Mouse (Mus musculus): ENCODE results near the gene Gm428. TPM values are rescaled to one million over a fixed set of nuclear protein-coding genes. Genes with fewer than 3 reads are reported as not detected.
"Not testable (repeated sequence)": the region's sequence is repeated elsewhere in the genome, so short reads cannot be mapped to it uniquely, and the experiment has no call there.

The Gm428 gene
- not detected in 2 replicates for polyA plus RNA-seq (2014; fragmentation: Nextera tagmentation; extraction: Ambion mirVana)

DNA sequence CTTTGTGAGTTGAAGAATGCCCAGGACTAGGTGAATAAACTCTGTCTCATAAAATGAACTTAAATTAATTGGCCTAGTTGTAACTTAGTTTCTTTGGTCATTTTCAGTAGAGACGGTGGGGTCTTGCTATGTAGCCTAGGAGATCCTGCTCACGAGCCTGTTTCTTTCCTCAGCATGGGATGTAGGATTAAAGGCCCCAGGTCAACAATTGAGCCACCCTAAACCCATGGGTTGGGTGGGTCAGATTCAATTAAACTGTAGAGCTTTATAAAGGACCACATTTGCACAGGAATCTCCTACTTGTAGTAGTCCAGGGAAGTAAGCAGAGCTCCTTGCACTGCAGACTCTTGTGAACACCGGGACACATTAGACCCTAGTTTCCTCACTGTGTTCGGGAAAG lies at the start of gene Gm428:
Gene Gm428, plus strand, starts transcription at position 301 of the 400 bp plus-strand sequence.
- not testable (repeated sequence) for H3K9me3 ChIP-seq (ENCODE audit: control insufficient read depth, low read depth, low read length); H3K9ac ChIP-seq (replicated peaks; ENCODE audit: low read depth, low read length); H3K27me3 ChIP-seq (ENCODE audit: control insufficient read depth, insufficient read depth, low read length); H3K4me2 ChIP-seq (replicated peaks; ENCODE audit: low read depth, low read length); H3K4me3 ChIP-seq (ENCODE audit: low read depth, low read length); H3K4me1 ChIP-seq (ENCODE audit: control insufficient read depth, insufficient read depth, low read length); H3K27ac ChIP-seq (ENCODE audit: low read length); ATAC-seq (ENCODE audit: insufficient number of reproducible peaks, insufficient read depth, low FRiP score, low read depth); H3K36me3 ChIP-seq (ENCODE audit: control insufficient read depth, insufficient read depth, low read length)
- WGBS = no CpG with 5 or more reads among the region's 4 CpGs

DNA sequence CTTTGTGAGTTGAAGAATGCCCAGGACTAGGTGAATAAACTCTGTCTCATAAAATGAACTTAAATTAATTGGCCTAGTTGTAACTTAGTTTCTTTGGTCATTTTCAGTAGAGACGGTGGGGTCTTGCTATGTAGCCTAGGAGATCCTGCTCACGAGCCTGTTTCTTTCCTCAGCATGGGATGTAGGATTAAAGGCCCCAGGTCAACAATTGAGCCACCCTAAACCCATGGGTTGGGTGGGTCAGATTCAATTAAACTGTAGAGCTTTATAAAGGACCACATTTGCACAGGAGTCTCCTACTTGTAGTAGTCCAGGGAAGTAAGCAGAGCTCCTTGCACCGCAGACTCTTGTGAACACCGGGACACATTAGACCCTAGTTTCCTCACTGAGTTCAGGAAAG lies 45.5 kb upstream of the Gm428 start, which contains the start of gene Gm11236:
Gene Gm11236, plus strand, starts transcription at position 301 of the 400 bp plus-strand sequence.
- H3K4me1 ChIP-seq (ENCODE audit: control insufficient read depth, insufficient read depth, low read length); ATAC-seq (ENCODE audit: insufficient number of reproducible peaks, insufficient read depth, low FRiP score, low read depth); H3K9ac ChIP-seq (replicated peaks; ENCODE audit: low read depth, low read length); H3K4me3 ChIP-seq (ENCODE audit: low read depth, low read length); H3K4me2 ChIP-seq (replicated peaks; ENCODE audit: low read depth, low read length); H3K9me3 ChIP-seq (ENCODE audit: control insufficient read depth, low read depth, low read length); H3K27ac ChIP-seq (ENCODE audit: low read length); H3K27me3 ChIP-seq (ENCODE audit: control insufficient read depth, insufficient read depth, low read length); H3K36me3 ChIP-seq (ENCODE audit: control insufficient read depth, insufficient read depth, low read length): not testable (repeated sequence)
- no CpG with 5 or more reads among the region's 4 CpGs for WGBS

DNA sequence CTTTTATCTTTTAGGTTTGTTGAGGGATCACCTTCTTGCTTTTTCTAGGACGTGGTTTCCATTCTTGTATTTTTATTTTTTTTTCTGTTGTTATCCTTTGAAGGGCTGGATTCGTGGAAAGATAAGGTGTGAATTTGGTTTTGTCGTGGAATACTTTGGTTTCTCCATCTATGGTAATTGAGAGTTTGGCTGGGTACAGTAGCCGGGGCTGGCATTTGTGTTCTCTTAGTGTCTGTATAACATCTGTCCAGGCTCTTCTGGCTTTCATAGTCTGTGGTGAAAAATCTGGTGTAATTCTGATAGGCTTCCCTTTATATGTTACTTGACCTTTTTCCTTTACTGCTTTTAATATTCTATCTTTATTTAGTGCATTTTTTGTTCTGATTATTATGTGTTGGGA lies 21.5 kb upstream of the Gm428 start:
- H3K4me3 ChIP-seq (ENCODE audit: low read depth, low read length); H3K27ac ChIP-seq (ENCODE audit: low read length); H3K4me2 ChIP-seq (replicated peaks; ENCODE audit: low read depth, low read length); H3K27me3 ChIP-seq (ENCODE audit: control insufficient read depth, insufficient read depth, low read length); H3K4me1 ChIP-seq (ENCODE audit: control insufficient read depth, insufficient read depth, low read length); ATAC-seq (ENCODE audit: insufficient number of reproducible peaks, insufficient read depth, low FRiP score, low read depth); H3K9ac ChIP-seq (replicated peaks; ENCODE audit: low read depth, low read length); H3K9me3 ChIP-seq (ENCODE audit: control insufficient read depth, low read depth, low read length); H3K36me3 ChIP-seq (ENCODE audit: control insufficient read depth, insufficient read depth, low read length): not testable (repeated sequence)
- WGBS = 82% methylated on average over 4 of the region's 4 CpGs

DNA sequence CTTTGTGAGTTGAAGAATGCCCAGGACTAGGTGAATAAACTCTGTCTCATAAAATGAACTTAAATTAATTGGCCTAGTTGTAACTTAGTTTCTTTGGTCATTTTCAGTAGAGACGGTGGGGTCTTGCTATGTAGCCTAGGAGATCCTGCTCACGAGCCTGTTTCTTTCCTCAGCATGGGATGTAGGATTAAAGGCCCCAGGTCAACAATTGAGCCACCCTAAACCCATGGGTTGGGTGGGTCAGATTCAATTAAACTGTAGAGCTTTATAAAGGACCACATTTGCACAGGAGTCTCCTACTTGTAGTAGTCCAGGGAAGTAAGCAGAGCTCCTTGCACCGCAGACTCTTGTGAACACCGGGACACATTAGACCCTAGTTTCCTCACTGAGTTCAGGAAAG lies 15.3 kb upstream of the Gm428 start, which contains the start of gene Gm11239:
Gene Gm11239, plus strand, starts transcription at position 301 of the 400 bp plus-strand sequence.
- not testable (repeated sequence) for H3K4me2 ChIP-seq (replicated peaks; ENCODE audit: low read depth, low read length); H3K36me3 ChIP-seq (ENCODE audit: control insufficient read depth, insufficient read depth, low read length); H3K9ac ChIP-seq (replicated peaks; ENCODE audit: low read depth, low read length); ATAC-seq (ENCODE audit: insufficient number of reproducible peaks, insufficient read depth, low FRiP score, low read depth); H3K27me3 ChIP-seq (ENCODE audit: control insufficient read depth, insufficient read depth, low read length); H3K27ac ChIP-seq (ENCODE audit: low read length); H3K4me3 ChIP-seq (ENCODE audit: low read depth, low read length); H3K4me1 ChIP-seq (ENCODE audit: control insufficient read depth, insufficient read depth, low read length); H3K9me3 ChIP-seq (ENCODE audit: control insufficient read depth, low read depth, low read length)
- no CpG with 5 or more reads among the region's 4 CpGs for WGBS

DNA sequence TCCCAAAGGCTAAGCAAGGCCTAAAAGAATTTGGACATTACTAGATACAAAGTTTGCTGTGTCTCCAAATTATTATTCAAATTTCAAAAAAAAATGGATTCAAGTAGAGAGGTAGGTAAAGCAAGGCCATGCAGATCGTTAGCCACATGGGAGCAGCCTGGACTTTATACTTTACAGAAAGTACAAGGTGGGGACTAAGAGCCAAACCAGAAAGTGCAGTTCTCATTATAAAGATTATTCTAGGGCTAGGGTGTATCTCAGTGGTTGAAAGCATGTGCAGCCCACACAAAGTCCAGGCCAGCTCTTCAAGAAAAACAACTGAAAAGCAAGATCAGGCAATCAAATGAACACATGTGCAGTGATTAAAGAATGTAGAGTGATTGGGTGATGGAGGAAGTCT lies 35.4 kb downstream of the Gm428 start:
- Histone ChIP-seq H3K4me2 (replicated peaks; ENCODE audit: low read depth, low read length) (no peak overlapping the region), H3K4me3 (ENCODE audit: low read depth, low read length) (no peak overlapping the region)
- 79% methylated on average over 1 of the region's 1 CpGs for WGBS

DNA sequence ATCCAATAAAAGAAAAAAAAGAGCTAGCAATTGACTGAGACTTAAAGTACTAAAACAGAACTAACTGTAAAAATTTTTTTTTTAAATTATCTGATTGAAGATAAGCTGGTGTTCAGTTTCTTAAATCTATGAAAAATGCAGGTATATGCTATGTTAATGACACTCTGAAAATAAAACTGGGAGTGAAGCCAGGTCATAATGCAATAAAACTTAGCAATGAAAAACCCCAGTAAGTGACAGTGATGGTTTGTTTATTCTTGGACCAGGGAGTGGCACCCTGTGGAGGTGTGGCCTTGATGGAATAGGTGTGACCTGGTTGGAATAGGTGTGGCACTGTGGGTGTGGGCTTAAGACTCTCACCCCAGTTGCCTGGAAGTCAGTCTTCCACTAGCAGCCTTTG lies 36.5 kb downstream of the Gm428 start:
- H3K4me3 ChIP-seq (ENCODE audit: low read depth, low read length) = no peak overlapping the region
- H3K4me1 ChIP-seq (ENCODE audit: control insufficient read depth, insufficient read depth, low read length) = no peaks in the 10 kb centered on the region
- no peak for ATAC-seq (ENCODE audit: insufficient number of reproducible peaks, insufficient read depth, low FRiP score, low read depth)
- no peak overlapping the region for H3K4me2 ChIP-seq (replicated peaks; ENCODE audit: low read depth, low read length)
- no peaks in the 10 kb centered on the region for H3K27me3 ChIP-seq (ENCODE audit: control insufficient read depth, insufficient read depth, low read length)
- no peak overlapping the region for H3K9ac ChIP-seq (replicated peaks; ENCODE audit: low read depth, low read length)
- H3K36me3 ChIP-seq (ENCODE audit: control insufficient read depth, insufficient read depth, low read length) = no peaks in the 10 kb centered on the region
- no peaks in the 10 kb centered on the region for H3K9me3 ChIP-seq (ENCODE audit: control insufficient read depth, low read depth, low read length)
- H3K27ac ChIP-seq (ENCODE audit: low read length) = no peak overlapping the region

More for the DNA sequence above, 35.4 kb downstream of the Gm428 start:
- no peaks in the 10 kb centered on the region for H3K27me3 ChIP-seq (ENCODE audit: control insufficient read depth, insufficient read depth, low read length)
- no peaks in the 10 kb centered on the region for H3K36me3 ChIP-seq (ENCODE audit: control insufficient read depth, insufficient read depth, low read length)
- no peaks in the 10 kb centered on the region for H3K9me3 ChIP-seq (ENCODE audit: control insufficient read depth, low read depth, low read length)
- no peak for ATAC-seq (ENCODE audit: insufficient number of reproducible peaks, insufficient read depth, low FRiP score, low read depth)
- no peak overlapping the region for H3K27ac ChIP-seq (ENCODE audit: low read length)
- H3K4me1 ChIP-seq (ENCODE audit: control insufficient read depth, insufficient read depth, low read length) = no peaks in the 10 kb centered on the region
- H3K9ac ChIP-seq (replicated peaks; ENCODE audit: low read depth, low read length) = no peak overlapping the region

Other genes starting within 250 kb of the Gm428 start
- not detected in 2 replicates for gene Gm11238, start 75.6 kb upstream of the Gm428 start, polyA plus RNA-seq (2014; fragmentation: Nextera tagmentation; extraction: Ambion mirVana)
- gene Gm11237, start 60.5 kb upstream of the Gm428 start, polyA plus RNA-seq (2014; fragmentation: Nextera tagmentation; extraction: Ambion mirVana) = not detected in 2 replicates
- gene Gm11236, start 45.4 kb upstream of the Gm428 start, polyA plus RNA-seq (2014; fragmentation: Nextera tagmentation; extraction: Ambion mirVana) = not detected in 2 replicates
- not detected in 2 replicates for gene Gm11239, start 15.2 kb upstream of the Gm428 start, polyA plus RNA-seq (2014; fragmentation: Nextera tagmentation; extraction: Ambion mirVana)
- gene Rasef, start 107.5 kb downstream of the Gm428 start, polyA plus RNA-seq (2014; fragmentation: Nextera tagmentation; extraction: Ambion mirVana) = 11.3 and 11.8 TPM in 2 replicates
- gene Gm11758, start 192.8 kb downstream of the Gm428 start, polyA plus RNA-seq (2014; fragmentation: Nextera tagmentation; extraction: Ambion mirVana) = not detected in 2 replicates
- not detected in 2 replicates for gene Gm11757, start 207.6 kb downstream of the Gm428 start, polyA plus RNA-seq (2014; fragmentation: Nextera tagmentation; extraction: Ambion mirVana)
- not detected in 2 replicates for gene Gm13871, start 222.4 kb downstream of the Gm428 start, polyA plus RNA-seq (2014; fragmentation: Nextera tagmentation; extraction: Ambion mirVana)
- gene Gm11756, start 237.2 kb downstream of the Gm428 start, polyA plus RNA-seq (2014; fragmentation: Nextera tagmentation; extraction: Ambion mirVana) = not detected in 2 replicates

Measured in stomach, embryonic 14.5 days (tissue).